Mouse (Mus musculus): ENCODE results near the gene Glrp1.

GRCm38 (mm10) chr1:88462484-88462883 lies 47.4 kb downstream of the Glrp1 start:
- TF ChIP-seq CHD2 (IDR thresholded peaks at IDR 0.05; ENCODE audit: low read depth, low read length) (no peak), ZNF384 (IDR thresholded peaks at IDR 0.05; ENCODE audit: low read depth, low read length) (no peak), ZC3H11A (IDR thresholded peaks at IDR 0.05; ENCODE audit: borderline replicate concordance, low read depth, low read length) (no peak)
